Mouse (Mus musculus) heart, adult 2 months (tissue): ENCODE measurements around the gene Inpp5d.

Experiments used
- CTCF ChIP-seq: fragments of 200-600 bp; IDR thresholded peaks from 2 replicates; pipeline ENCODE4 v1.8.1; 2022; ENCODE audit warnings: antibody characterized with exemption, mild to moderate bottlenecking, moderate library complexity
- POLR2A ChIP-seq: fragments of 200-500 bp; IDR thresholded peaks from 2 replicates; pipeline ENCODE4 v1.6.1; 2011; ENCODE audit warnings: mild to moderate bottlenecking, low read depth, low read length, control low read depth; ENCODE audit not compliant: insufficient read depth

DNA sequence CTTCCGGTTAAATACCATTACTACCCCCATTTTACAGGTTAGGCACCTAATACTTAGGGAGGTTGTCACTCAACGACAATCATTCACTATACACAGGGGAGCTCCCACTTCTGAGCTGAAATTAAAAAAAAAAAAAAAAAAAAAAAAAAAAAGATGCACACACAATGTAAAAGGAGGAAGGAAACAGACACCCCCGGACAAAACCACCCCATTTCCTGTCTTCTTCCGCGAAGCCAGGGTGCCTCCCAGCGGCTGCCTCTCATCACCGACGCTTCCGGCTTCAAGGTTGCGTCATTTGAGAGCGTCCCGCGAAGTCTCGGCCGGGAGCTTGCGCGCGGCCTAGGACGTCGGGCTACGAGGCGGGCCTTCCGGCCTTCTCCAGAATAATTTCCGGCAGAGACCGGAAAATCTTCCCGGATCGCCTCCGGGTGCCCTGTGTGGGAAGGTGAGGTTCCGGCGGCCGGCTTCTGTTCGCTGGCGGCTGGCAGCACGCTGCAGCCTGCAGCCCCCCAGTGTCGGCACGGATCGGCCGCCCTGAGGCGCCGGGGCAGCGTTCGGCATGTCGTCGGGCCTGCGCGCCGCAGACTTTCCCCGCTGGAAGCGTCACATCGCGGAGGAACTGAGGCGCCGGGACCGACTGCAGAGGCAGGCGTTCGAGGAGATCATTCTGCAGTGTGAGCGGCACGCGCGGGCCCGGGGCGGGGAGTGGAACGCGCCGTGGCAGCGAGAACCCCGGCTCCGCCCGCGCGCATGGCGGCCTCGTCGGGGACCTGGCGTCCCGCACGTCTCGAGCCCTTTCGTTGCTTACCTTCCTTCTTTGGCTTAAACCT, 135.7 kb downstream of the Inpp5d start, which contains the start of gene Atg16l1:
- TF ChIP-seq POLR2A (peak; percentile 70), CTCF (peak; percentile 69)
